Mouse (Mus musculus): Measurements from ENCODE around the gene Stk24.

The Stk24 gene

DNA sequence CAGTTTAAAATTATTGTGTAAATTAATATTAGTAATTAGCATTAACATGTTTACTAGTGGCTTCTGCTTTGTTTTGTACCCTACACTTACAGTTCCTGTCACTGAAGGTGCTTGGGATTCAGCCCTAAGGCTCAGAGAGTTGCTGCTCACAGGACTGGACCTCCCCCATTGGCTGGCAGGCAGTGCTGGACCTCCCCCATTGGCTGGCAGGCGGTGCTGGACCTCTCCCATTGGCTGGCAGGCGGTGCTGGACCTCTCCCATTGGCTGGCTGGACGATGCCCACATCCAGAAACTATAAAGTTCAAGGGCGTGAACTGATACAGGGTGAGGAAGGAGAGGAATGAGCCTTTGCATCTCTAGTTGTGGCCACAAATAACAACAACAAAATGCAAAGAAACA, 15.3 kb upstream of the Stk24 start:
- CTCF ChIA-PET, result no interaction called here

DNA sequence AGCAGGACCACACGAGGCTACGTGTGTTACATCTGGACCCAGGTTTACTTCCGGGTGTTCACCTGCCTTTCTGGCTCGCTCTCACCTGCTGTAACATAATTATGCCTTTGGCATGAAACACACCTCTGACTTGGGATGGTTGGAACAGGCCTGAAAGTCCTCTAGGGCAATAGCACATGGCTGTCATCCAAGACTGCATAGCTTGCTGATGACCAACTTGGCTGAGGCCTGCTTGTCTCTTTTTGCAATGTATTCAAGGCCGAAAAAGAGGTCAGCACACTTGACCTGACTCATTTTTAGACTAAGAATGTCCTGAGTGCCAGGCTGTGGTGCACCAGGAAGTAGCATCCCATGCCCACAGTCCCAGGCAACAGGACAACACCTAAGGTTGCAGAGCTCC, 12.1 kb upstream of the Stk24 start:
- ChIA-PET CTCF (interaction anchor here in 1 of 4 experiments (0.6 kb wide), 1 partner anchor 67 kb away, joined by 3 read pairs; no protein-coding TSS in a partner anchor), POLR2A (interaction anchor here in 1 of 4 experiments (1.6 kb wide), 1 partner anchor 21 kb away, joined by 4 read pairs; no protein-coding TSS in a partner anchor)

More for the DNA sequence above, 15.3 kb upstream of the Stk24 start:
- POLR2A ChIA-PET, result no interaction called here

DNA sequence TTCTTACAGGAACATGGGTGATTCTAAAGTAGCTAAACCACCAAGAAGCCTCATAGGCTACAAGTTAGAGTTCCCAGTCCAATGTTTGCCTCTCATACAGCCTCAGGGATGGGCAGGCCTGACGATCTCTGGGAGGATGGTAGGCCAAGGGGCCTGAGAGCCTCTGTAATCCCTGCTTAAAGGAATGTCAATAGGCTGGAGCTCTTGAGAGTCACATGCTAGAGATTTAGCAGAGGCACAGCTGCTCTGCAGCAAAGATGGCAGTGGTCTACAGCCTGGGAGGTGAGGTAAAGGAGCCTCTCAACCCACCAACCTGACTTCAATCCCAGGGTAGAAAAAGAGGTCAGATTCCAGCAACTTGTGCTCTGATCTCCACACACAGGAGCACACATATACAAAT, 7.9 kb upstream of the Stk24 start:
- ChIA-PET CTCF (interaction anchor here in 1 of 4 experiments (0.9 kb wide), 1 partner anchor 18 kb away, joined by 4 read pairs; no protein-coding TSS in a partner anchor), POLR2A (interaction anchor here in 2 of 4 experiments (0.6 to 2.2 kb wide), 4 partner anchors 12 to 1076 kb away, joined by 3 to 6 read pairs (median 3); no protein-coding TSS in a partner anchor)

DNA sequence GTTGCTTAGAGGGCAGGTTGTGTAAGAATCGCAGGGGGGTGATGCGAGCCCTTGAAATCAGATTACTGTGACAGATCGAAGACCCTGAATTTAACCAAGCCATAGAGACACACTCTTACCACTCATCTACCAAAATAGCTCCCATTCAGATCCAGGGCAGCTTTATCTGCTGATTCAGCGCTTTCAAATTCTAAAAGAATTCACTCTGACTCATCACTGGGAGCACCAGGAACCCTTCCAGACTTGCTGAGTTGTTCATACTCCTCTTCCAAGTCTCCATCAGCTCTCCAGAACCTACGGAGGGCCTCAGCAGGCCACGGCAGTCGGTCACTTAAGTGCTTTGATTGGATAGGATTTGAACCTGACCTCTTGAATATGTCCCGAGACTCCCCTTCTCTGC, 5.6 kb upstream of the Stk24 start:
- POLR2A ChIA-PET, result no interaction called here

DNA sequence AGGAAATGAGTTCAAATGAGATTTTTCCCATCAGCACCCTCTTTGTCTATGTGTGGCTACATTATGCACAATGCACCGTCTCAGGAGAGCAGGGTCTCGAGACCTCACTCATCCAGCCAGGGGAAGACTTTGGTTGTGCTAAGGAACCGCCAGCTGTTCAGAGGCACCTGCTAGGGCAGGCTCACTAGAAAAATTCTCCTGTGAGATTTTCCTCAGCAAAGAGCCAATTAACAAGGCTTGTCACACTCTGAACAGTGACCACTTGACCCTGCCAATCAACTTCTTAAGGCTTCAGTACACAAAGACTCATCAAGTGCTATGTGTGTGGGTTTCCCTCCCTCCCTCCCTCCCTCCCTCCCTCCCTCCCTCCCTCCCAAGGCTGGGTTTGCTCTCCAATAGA, 4.0 kb upstream of the Stk24 start:
- ChIA-PET CTCF (no interaction called here), POLR2A (interaction anchor here in 2 of 4 experiments (0.7 to 1.1 kb wide), 3 partner anchors 15 to 236 kb away, joined by 3 to 5 read pairs (median 3); no protein-coding TSS in a partner anchor)

More for the DNA sequence above, 5.6 kb upstream of the Stk24 start:
- CTCF ChIA-PET, result no interaction called here

DNA sequence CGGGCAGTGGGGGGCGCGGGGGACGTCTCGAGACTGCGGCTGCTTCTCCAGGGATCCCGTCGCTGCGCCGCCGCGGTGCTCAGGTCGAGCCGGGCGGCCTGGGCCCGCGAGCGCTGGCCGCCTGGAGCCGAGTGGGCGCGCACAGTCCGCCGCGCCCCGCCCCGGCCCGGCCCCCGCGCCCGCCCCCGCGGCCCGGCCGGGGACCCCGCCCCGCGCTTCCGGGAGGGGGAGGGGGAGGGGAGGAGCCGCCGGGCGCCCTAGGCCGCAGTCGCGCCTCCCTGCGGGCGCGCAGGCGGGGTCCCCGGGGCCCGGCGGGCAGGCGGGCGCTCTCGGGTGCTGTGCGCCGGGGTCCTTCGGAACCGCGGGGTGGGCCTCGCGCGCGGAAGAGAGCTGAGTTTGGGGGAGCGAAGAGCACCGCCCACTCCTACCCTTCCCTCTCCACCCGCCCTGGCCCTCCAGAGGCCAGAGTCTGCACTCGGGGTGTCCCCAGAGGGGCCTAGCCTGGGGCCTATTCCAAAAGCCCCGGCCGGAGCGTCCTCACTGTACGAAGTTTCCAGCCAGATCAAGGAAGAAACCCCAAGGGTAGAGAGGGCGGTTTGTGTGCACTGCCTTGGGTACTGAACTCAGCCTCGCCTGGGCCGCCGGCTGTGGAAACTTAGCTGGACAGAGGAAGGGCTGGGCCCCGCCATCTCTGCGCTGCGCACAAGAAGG, 540 bp downstream of the Stk24 start:
- ChIA-PET CTCF (no interaction called here), POLR2A (interaction anchor here in 3 of 4 experiments (0.6 to 2.4 kb wide), 10 partner anchors 10 to 111 kb away, joined by 3 to 20 read pairs (median 4); no protein-coding TSS in a partner anchor)

DNA sequence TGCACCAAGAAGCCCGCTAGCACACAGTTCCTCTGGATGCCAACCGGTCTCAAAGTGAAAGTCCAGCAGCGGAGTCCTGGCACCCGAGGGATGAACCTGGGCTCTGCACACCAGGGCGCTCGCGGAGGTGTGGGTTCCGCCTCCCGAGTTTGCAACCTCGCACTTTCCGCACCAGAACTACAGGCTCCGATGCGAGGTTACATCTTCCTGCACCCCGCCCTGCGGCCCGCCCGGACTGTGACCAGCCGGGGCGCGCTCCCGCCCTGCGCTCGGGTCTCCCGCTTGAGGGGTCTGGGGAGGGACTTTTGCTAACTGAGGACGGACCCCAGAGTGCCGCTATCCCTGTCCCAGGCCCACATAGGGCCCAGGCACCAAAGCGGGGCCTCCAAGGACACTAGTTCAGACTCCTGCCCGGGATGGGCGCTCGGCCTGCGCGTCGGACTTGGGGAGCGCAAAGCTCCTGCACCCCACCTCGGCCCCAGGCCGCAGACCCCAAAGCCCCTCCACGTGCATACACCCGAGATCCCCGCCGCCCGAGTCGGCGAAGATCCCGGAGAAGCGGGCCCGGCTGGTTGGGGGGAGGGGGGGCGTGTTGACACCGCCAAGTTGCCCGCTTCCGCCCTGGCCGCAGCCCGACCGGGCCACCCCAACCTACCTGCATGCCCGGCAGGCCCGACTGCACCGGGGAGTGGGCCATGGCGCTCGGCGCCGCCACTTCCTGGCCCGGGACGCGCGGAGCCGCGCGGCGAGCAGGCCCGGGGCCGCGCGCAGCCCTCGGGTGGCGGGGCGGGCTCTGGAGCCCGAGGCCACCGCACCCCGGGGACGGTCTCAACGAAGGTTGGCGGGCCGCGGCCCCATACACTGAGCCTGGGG, 1.3 kb downstream of the Stk24 start:
- POLR2A ChIA-PET, result interaction anchor here (0.5 to 2.4 kb wide), 8 partner anchors 9 to 367 kb away, joined by 3 to 20 read pairs (median 4); no protein-coding TSS in a partner anchor

DNA sequence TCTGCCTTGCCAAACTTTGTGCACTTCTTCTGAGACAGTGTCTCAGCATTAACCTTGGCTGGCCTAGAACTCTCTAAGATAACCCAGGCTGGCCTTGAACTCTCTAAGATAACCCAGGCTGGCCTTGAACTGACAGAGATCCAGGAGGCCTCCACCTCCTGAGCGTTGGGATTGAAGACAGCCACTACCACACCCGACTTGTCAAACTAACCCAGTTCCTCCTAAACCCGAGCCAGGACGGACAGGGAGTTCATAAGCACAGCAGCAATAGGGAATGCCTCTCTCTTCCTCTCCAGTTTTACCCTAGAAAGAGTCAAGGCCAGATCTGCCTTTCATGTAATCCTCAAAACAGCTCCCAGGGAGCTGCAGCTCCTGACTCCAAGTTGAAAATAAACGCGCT, 3.2 kb downstream of the Stk24 start:
- CTCF ChIA-PET, result no interaction called here
- POLR2A ChIA-PET, result interaction anchor here in 1 of 4 experiments (0.7 to 0.9 kb wide), 2 partner anchors 8 to 26 kb away, joined by 3 to 4 read pairs; no protein-coding TSS in a partner anchor

More for the DNA sequence above, 1.3 kb downstream of the Stk24 start:
- CTCF ChIA-PET, result no interaction called here

DNA sequence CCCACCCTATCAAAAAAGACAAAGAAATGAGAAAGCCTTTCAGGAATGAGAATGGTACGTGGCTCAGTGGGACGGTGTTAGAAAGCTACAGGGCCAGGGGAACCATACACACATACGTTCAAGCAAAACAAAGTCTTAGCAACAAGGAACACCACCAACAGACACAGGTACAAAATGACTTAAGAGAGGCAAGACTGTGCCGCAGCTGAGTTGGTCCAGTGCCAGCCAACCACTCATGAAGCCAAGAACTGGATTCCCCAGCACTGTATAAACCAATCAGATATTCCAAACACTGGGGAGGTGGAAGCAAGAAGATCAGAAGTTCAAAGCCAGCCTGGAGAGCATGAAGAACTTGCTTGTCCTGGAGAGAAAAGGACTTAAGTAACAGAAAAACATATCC, 5.9 kb downstream of the Stk24 start:
- POLR2A ChIA-PET, result interaction anchor here in 1 of 4 experiments (1.2 kb wide), 1 partner anchor 133 kb away, joined by 4 read pairs; no protein-coding TSS in a partner anchor
- CTCF ChIA-PET, result interaction anchor here in 1 of 4 experiments (0.6 kb wide), 1 partner anchor 303 kb away, joined by 3 read pairs; no protein-coding TSS in a partner anchor

DNA sequence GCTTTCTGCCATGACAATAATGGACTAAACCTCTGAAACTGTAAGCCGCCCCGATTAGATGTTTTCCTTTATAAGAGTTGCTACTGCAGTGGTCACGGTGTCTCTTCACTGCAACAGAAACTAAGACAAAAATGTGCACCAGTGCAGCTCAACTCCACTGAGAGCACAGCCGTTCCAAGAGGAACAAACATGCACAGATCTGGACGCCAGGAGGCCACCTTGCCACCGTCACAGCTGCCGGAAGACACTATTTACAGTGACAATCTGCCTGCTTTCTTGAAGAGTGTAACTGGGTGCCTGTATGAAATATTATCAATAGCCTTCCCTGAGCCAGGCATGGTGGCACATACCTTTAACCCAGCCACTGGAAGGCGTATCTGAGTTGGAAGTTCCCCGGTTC, 6.8 kb downstream of the Stk24 start:
- ChIA-PET CTCF (no interaction called here), POLR2A (interaction anchor here in 2 of 4 experiments (0.6 to 1.2 kb wide), 6 partner anchors 26 to 133 kb away, joined by 3 to 4 read pairs (median 3); no protein-coding TSS in a partner anchor)

DNA sequence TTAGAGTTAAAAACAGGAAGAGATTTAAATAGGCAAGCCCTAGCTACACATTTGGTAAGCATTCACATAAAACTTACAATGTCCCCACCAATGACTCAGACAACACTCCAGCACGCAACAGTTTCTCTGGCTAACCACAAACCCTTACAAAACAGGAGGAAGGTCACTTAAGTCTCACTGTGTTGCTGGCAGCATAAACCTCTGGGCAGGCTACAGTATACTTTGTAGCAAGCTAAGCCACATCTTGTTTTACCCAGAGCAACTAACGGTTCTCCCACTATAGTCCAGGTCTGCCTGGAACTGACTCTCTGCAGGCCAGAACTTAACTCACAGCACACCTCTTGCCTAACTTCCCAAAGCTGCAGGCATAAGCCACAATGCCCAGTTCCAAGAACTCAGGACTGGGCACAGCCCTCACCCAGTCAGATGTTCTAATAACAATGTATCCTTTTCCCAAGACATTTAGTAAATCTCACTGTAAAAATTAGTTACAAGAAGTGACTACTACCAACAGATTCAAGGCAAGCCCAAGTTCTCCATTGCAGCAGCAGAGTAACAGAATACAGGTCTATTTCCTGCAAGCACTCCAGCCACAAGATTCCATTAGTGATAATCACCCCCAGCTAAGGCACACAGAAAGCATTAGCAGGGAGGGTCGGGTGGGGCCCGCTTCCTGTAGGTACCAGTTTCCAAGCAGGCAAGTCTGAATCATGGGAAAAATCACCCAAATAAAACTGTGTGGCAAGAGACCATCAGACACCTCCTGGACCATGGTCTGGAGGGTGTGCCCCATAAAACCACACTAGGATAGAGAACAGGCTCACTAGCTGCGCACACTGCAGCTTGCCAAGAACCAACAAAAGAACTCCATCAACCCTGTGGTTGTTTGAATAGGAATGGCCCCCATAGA, 7.6 kb downstream of the Stk24 start:
- ChIA-PET POLR2A (interaction anchor here in 2 of 4 experiments (0.8 to 2.0 kb wide), 10 partner anchors 10 to 112 kb away, joined by 3 to 6 read pairs (median 3); no protein-coding TSS in a partner anchor), CTCF (interaction anchor here in 1 of 4 experiments (1.4 kb wide), 1 partner anchor 112 kb away, joined by 4 read pairs; no protein-coding TSS in a partner anchor)

DNA sequence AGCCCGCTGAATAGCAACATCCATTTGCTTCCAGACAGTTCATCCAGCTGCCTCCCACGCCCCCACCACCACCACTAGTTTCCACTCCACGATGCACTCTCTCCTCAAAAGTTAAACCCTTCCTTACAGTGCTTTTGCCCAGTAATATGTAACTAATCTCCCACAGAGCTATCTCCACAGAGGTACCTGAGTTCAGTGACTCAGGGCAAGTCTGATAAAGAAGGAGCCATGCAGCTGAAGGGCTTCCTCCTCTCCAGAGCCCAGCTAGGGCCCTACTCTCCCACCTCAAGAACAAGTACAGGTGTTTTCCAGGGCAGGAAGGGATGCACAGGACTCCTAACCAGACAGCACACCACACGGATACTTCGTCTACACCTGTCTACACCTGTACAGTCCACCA, 10.4 kb downstream of the Stk24 start:
- POLR2A ChIA-PET, result interaction anchor here (1.1 to 3.9 kb wide), 9 partner anchors 9 to 429 kb away, joined by 3 to 20 read pairs (median 4); partner anchors contain the start of gene Stk24 (in 2 of the 4)
- CTCF ChIA-PET, result interaction anchor here in 3 of 4 experiments (0.5 to 1.3 kb wide), 4 partner anchors 13 to 554 kb away, joined by 3 read pairs; no protein-coding TSS in a partner anchor

DNA sequence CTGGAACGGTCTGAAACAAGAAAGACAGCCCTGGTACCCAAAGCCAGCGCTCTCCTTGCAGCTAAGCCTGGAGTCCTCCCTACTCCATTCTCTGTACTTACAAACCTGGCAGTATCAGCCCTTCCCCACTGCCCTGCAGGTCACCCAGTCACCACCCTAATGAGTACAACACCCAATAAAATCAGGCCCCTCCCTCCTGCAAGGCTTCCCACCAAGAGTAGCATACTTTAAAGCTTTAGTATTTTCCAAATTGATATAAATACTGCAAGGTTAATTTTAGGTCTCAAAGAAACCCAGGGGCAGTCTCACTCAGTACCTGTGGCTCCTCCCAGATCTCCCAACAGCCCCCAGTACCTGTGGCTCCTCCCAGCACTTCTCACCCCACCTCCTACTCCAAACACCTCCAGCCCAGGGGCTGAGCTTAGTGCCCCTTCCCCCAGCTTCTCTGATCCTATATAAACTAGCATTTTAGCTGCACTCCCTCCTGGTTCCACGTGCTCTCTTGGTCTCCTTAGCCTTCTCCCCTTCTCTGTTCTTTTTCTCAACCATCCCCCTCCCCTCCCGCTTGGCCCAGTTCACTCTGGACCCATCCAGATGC, 11.6 kb downstream of the Stk24 start:
- ChIA-PET POLR2A (interaction anchor here (0.5 to 3.9 kb wide), 24 partner anchors 8 to 522 kb away, joined by 3 to 20 read pairs (median 4); partner anchors contain the start of gene Stk24 (in 2 of the 4)), CTCF (interaction anchor here in 2 of 4 experiments (0.6 to 1.3 kb wide), 4 partner anchors 22 to 1054 kb away, joined by 3 to 4 read pairs (median 4); no protein-coding TSS in a partner anchor)

DNA sequence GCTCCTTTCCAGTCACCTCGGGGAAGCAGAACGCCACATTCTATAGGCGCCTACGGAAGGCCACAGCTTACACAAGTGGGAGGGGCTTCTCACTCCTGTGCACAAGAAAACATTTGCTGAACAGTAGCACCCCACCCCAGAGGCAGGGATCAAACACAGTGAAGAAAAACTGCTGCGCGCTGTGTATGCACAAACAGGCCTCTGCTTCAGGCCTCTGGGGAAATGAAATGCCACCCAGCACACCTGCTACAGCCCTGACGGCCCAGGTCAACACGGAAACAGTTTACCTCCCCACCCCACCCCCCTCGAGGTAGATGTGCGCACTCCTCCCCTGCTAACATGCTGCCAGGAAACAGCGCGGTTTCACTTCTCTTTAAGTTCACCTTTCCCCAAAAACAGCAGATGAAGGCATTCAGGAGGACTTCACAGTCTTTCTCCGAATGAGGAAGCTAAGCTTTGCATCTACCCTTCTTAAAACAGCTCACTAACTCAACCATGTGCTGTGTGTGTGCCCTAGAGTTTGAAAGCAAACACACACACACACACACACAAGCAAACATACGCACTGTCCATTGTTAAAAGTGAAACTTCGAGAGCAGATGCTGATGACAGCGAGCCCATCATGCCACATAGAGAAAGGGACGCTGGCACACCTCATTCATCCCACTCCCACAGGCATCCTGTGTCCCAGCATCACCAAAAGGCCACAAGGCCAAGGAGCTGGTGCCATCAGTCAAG, 13.7 kb downstream of the Stk24 start:
- POLR2A ChIA-PET, result interaction anchor here in 3 of 4 experiments (0.6 to 1.8 kb wide), 13 partner anchors 10 to 600 kb away, joined by 3 to 8 read pairs (median 3); partner anchors contain the start of gene Stk24 (in 2 of the 3)

DNA sequence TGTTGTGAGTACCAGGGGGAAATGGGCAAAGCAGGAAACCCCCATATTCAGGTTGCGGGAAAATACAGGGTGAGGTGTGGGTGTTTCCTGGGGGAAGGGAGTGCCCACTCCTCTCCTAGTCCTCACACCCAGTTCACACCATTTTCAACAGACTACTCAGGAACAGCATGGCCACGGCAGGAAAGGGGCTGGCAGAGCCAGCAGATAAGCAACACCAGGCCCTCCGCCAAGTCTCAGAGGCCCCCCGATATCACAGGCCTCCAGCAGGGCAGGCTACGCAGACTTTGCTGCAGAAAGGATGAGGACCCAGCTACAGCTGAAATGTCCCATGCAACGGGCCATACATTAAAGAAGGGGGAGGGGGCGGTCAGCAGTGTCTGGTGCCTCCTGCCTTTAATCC, 14.4 kb downstream of the Stk24 start:
- ChIA-PET CTCF (interaction anchor here in 1 of 4 experiments (0.6 kb wide), 1 partner anchor 21 kb away, joined by 4 read pairs; no protein-coding TSS in a partner anchor), POLR2A (interaction anchor here in 3 of 4 experiments (0.6 to 1.8 kb wide), 6 partner anchors 10 to 599 kb away, joined by 3 to 8 read pairs (median 4); partner anchors contain the start of gene Stk24 (in 1 of the 3))

More for the DNA sequence above, 13.7 kb downstream of the Stk24 start:
- CTCF ChIA-PET, result interaction anchor here in 2 of 4 experiments (0.5 to 0.9 kb wide), 3 partner anchors 13 to 22 kb away, joined by 4 read pairs; no protein-coding TSS in a partner anchor

DNA sequence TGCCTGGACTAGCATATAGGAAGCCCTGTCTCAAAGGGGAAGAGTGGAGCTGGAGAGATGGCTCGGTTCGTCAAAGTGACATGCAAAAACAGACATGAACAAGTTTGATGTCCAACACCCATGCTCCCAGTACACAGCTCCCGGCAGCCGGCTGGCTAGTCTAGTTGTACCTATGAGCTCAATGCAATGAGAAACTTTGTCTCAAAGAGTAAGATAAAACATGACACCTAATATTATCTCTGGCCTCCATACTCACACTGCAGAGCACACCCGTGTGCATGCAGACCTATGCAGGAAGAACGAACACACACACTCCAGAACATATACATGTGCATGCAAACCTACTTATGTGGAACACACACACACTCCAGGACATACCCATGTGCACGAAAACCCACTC, 15.5 kb downstream of the Stk24 start:
- ChIA-PET CTCF (no interaction called here), POLR2A (interaction anchor here in 1 of 4 experiments (0.8 to 1.5 kb wide), 5 partner anchors 9 to 415 kb away, joined by 3 to 7 read pairs (median 4); no protein-coding TSS in a partner anchor)

All from embryonic stem cell, embryonic (primary cell).